Mouse (Mus musculus): ENCODE data around the gene Ptchd1. TPM values are rescaled to one million over a fixed set of nuclear protein-coding genes. Genes with fewer than 3 reads are reported as not detected.

Gene Ptchd1
- polyA plus RNA-seq, 1 experiment from 2014 or later, result 12.6 TPM

- H3K27me3 ChIP-seq (replicated peaks; ENCODE audit: control insufficient read depth, insufficient read depth, low read length), result no peaks in the 10 kb centered on the region
- H3K4me2 ChIP-seq (ENCODE audit: low read length), result no peak overlapping the region
- H3K9me3 ChIP-seq (ENCODE audit: control insufficient read depth, low read length), result no peaks in the 10 kb centered on the region
- no peak overlapping the region for H3K9ac ChIP-seq (ENCODE audit: low read depth, low read length)
- no peaks in the 10 kb centered on the region for H3K4me1 ChIP-seq (ENCODE audit: control insufficient read depth, insufficient read depth, low read depth, low read length)
- 87% methylated on average over 2 of the region's 2 CpGs for WGBS
- no peak overlapping the region for H3K4me3 ChIP-seq (ENCODE audit: low read length)
- H3K27ac ChIP-seq (ENCODE audit: low read depth, low read length), result no peak overlapping the region
- no peak for ATAC-seq
- no peaks in the 10 kb centered on the region for H3K36me3 ChIP-seq (ENCODE audit: control insufficient read depth, insufficient read depth, low read length)
Measured at GRCm38 (mm10) chrX:155601196-155601595, 22.4 kb downstream of the Ptchd1 start.

- no peak for ATAC-seq
- H3K4me2 ChIP-seq (ENCODE audit: low read length), result no peak overlapping the region
Measured at GRCm38 (mm10) chrX:155596390-155596789, 27.2 kb downstream of the Ptchd1 start.

DNA sequence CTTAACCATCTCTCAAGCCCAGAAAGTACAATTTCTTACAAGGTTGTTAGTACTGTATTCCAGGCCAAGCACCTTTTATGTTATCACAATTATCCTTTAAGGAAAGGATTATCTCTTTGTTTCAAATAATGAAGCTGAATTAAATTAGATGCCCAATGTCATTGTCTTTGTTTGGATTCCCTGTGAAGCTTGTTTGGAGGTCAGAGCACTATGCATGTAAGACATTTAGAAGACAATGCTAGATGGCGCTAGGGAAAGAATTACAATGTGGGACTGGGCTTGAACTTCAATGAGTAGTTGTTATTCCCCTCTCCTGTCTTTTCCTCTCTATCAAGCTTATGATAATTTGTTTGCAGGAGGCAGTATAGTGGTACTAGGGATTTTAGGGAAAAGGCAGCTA lies 28.9 kb downstream of the Ptchd1 start:
- Histone ChIP-seq H3K4me2 (ENCODE audit: low read length) (no peak overlapping the region), H3K9ac (ENCODE audit: low read depth, low read length) (no peak overlapping the region), H3K4me3 (ENCODE audit: low read length) (no peak overlapping the region), H3K36me3 (ENCODE audit: control insufficient read depth, insufficient read depth, low read length) (no peaks in the 10 kb centered on the region), H3K9me3 (ENCODE audit: control insufficient read depth, low read length) (no peaks in the 10 kb centered on the region), H3K27me3 (replicated peaks; ENCODE audit: control insufficient read depth, insufficient read depth, low read length) (no peaks in the 10 kb centered on the region), H3K27ac (ENCODE audit: low read depth, low read length) (no peak overlapping the region), H3K4me1 (ENCODE audit: control insufficient read depth, insufficient read depth, low read depth, low read length) (no peaks in the 10 kb centered on the region)
- no peak for ATAC-seq
- WGBS, result 38% methylated on average over 1 of the region's 1 CpGs

More at GRCm38 (mm10) chrX:155596390-155596789, 27.2 kb downstream of the Ptchd1 start:
- H3K27me3 ChIP-seq (replicated peaks; ENCODE audit: control insufficient read depth, insufficient read depth, low read length), result no peaks in the 10 kb centered on the region
- no peak overlapping the region for H3K9ac ChIP-seq (ENCODE audit: low read depth, low read length)
- H3K4me3 ChIP-seq (ENCODE audit: low read length), result no peak overlapping the region
- H3K9me3 ChIP-seq (ENCODE audit: control insufficient read depth, low read length), result no peaks in the 10 kb centered on the region
- no peaks in the 10 kb centered on the region for H3K36me3 ChIP-seq (ENCODE audit: control insufficient read depth, insufficient read depth, low read length)
- H3K27ac ChIP-seq (ENCODE audit: low read depth, low read length), result no peak overlapping the region
- H3K4me1 ChIP-seq (ENCODE audit: control insufficient read depth, insufficient read depth, low read depth, low read length), result no peaks in the 10 kb centered on the region

DNA sequence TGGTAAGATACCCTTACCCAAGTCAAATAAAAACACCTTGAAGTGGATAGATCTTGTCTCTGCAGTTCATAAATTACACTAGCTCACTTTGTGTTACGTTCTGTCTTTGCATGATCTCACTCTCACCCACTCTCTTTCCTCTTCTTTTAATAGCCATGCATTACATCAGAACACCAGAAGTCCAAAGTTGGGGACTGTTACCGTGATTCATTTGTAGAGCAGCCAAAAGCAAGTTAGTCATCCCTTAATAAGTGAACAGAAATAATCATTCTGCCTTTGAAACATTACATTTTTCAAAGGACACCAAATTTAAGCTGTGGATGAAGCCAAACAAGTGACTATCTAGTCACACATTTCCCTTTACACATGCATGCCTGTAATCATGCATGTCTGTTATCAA lies 31.1 kb downstream of the Ptchd1 start:
- Histone ChIP-seq H3K4me3 (ENCODE audit: low read length) (no peak overlapping the region), H3K9ac (ENCODE audit: low read depth, low read length) (no peak overlapping the region), H3K4me1 (ENCODE audit: control insufficient read depth, insufficient read depth, low read depth, low read length) (no peaks in the 10 kb centered on the region), H3K4me2 (ENCODE audit: low read length) (no peak overlapping the region), H3K9me3 (ENCODE audit: control insufficient read depth, low read length) (no peaks in the 10 kb centered on the region), H3K27me3 (replicated peaks; ENCODE audit: control insufficient read depth, insufficient read depth, low read length) (no peaks in the 10 kb centered on the region), H3K27ac (ENCODE audit: low read depth, low read length) (no peak overlapping the region), H3K36me3 (ENCODE audit: control insufficient read depth, insufficient read depth, low read length) (no peaks in the 10 kb centered on the region)
- ATAC-seq, result no peak
- WGBS, result 78% methylated on average over 2 of the region's 2 CpGs

DNA sequence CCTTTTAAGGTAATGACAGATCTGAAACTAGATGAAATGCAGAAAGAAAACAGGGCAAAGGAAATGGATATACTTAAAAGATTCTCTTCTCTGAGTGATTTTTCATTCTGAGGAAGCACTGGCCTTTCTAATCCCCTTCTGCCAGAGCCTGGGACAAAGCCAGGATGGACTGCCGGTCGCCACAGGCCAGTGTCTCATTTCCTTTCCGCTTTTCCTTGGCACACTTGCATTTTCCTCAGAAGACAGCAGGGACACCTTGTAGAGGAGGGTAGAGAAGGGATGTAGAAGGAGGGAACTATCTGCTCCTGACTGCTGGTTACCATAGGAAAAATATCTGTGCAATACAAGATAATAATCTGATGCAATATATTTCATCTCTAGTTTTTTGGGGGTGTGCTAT lies 32.1 kb downstream of the Ptchd1 start:
- Histone ChIP-seq H3K4me3 (ENCODE audit: low read length) (no peak overlapping the region), H3K36me3 (ENCODE audit: control insufficient read depth, insufficient read depth, low read length) (no peaks in the 10 kb centered on the region; the same call in 1 of the 2 replicates), H3K4me2 (ENCODE audit: low read length) (no peak overlapping the region), H3K9ac (ENCODE audit: low read depth, low read length) (no peak overlapping the region), H3K27ac (ENCODE audit: low read depth, low read length) (no peak overlapping the region), H3K27me3 (replicated peaks; ENCODE audit: control insufficient read depth, insufficient read depth, low read length) (no peaks in the 10 kb centered on the region), H3K9me3 (ENCODE audit: control insufficient read depth, low read length) (no peaks in the 10 kb centered on the region), H3K4me1 (ENCODE audit: control insufficient read depth, insufficient read depth, low read depth, low read length) (no peaks in the 10 kb centered on the region)
- no peak for ATAC-seq
- 84% methylated on average over 3 of the region's 3 CpGs for WGBS

DNA sequence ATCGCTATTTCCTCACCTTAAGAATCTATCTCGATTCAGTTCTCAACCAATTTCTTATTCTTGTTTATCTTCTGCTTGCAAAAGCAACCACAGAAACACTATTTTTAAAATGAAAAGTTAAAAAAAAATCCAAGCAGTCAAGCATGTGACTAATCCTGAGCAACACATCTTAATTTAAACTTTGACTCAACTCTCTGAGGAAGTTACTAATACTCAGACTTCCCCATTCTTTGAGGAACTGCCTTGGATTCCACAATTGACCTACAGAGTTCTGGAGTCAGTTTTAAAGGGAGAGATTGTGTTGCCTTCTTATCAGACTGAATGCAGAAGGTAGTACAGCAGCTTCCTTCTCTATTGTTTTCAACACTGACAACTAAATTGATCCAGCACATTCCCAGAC lies 39.0 kb downstream of the Ptchd1 start:
- H3K4me1 ChIP-seq (ENCODE audit: control insufficient read depth, insufficient read depth, low read depth, low read length), result no peaks in the 10 kb centered on the region
- no peak overlapping the region for H3K27ac ChIP-seq (ENCODE audit: low read depth, low read length)
- no peaks in the 10 kb centered on the region for H3K9me3 ChIP-seq (ENCODE audit: control insufficient read depth, low read length)
- no peak overlapping the region for H3K4me2 ChIP-seq (ENCODE audit: low read length)
- no peaks in the 10 kb centered on the region for H3K27me3 ChIP-seq (replicated peaks; ENCODE audit: control insufficient read depth, insufficient read depth, low read length)
- no peak overlapping the region for H3K9ac ChIP-seq (ENCODE audit: low read depth, low read length)
- 81% methylated on average over 2 of the region's 2 CpGs for WGBS
- H3K4me3 ChIP-seq (ENCODE audit: low read length), result no peak overlapping the region
- H3K36me3 ChIP-seq (ENCODE audit: control insufficient read depth, insufficient read depth, low read length), result no peaks in the 10 kb centered on the region; the same call in 1 of the 2 replicates
- no peak for ATAC-seq

DNA sequence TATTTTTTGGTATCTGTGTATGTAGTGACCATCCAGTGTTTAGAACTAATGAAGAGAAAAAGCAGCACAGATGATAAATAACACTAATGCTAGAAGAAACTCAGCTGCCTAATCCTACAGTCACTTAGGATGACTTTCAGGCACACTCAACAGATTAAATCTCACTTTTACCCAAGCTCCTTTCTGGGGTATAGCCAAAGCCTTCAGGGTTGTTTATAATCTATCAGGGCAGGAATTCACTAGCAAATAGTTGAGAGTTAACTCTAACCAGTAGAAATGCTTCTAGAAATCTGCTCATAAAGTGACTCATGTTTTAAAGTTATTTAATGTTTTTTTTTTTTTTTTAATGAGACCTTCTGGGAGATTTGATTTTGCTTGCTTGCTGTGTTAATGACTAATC lies 43.8 kb downstream of the Ptchd1 start:
- Histone ChIP-seq H3K4me1 (ENCODE audit: control insufficient read depth, insufficient read depth, low read depth, low read length) (no peaks in the 10 kb centered on the region), H3K36me3 (ENCODE audit: control insufficient read depth, insufficient read depth, low read length) (no peaks in the 10 kb centered on the region), H3K9me3 (ENCODE audit: control insufficient read depth, low read length) (no peaks in the 10 kb centered on the region), H3K27me3 (replicated peaks; ENCODE audit: control insufficient read depth, insufficient read depth, low read length) (no peaks in the 10 kb centered on the region), H3K4me3 (ENCODE audit: low read length) (no peak overlapping the region), H3K4me2 (ENCODE audit: low read length) (no peak overlapping the region), H3K9ac (ENCODE audit: low read depth, low read length) (no peak overlapping the region), H3K27ac (ENCODE audit: low read depth, low read length) (no peak overlapping the region)
- ATAC-seq, result no peak

- Histone ChIP-seq H3K27ac (ENCODE audit: low read depth, low read length) (no peak overlapping the region), H3K27me3 (replicated peaks; ENCODE audit: control insufficient read depth, insufficient read depth, low read length) (no peaks in the 10 kb centered on the region), H3K9me3 (ENCODE audit: control insufficient read depth, low read length) (no peaks in the 10 kb centered on the region; the same call in 1 of the 2 replicates), H3K4me2 (ENCODE audit: low read length) (no peak overlapping the region), H3K4me3 (ENCODE audit: low read length) (no peak overlapping the region), H3K9ac (ENCODE audit: low read depth, low read length) (no peak overlapping the region), H3K4me1 (ENCODE audit: control insufficient read depth, insufficient read depth, low read depth, low read length) (no peaks in the 10 kb centered on the region), H3K36me3 (ENCODE audit: control insufficient read depth, insufficient read depth, low read length) (no peaks in the 10 kb centered on the region)
- no peak for ATAC-seq
Measured at GRCm38 (mm10) chrX:155572396-155572795, 51.2 kb downstream of the Ptchd1 start.

GRCm38 (mm10) chrX:155543780-155544179 lies 79.8 kb downstream of the Ptchd1 start:
- Histone ChIP-seq H3K36me3 (ENCODE audit: control insufficient read depth, insufficient read depth, low read length) (no peaks in the 10 kb centered on the region), H3K4me1 (ENCODE audit: control insufficient read depth, insufficient read depth, low read depth, low read length) (no peaks in the 10 kb centered on the region), H3K9ac (ENCODE audit: low read depth, low read length) (no peak overlapping the region), H3K4me3 (ENCODE audit: low read length) (no peak overlapping the region), H3K27ac (ENCODE audit: low read depth, low read length) (no peak overlapping the region), H3K9me3 (ENCODE audit: control insufficient read depth, low read length) (no peaks in the 10 kb centered on the region), H3K27me3 (replicated peaks; ENCODE audit: control insufficient read depth, insufficient read depth, low read length) (no peaks in the 10 kb centered on the region), H3K4me2 (ENCODE audit: low read length) (no peak overlapping the region)
- no peak for ATAC-seq

All from hindbrain, embryonic 16.5 days (tissue).